Mouse (Mus musculus) lung, embryonic 16.5 days (tissue): ENCODE data around the gene C1qbp. TPM values are rescaled to one million over a fixed set of nuclear protein-coding genes. Genes with fewer than 3 reads are reported as not detected.

Experiments
- polyA plus RNA-seq: library from polyadenylated mRNA; unstranded; fragments of >200 nt; fragmentation: Nextera tagmentation; extraction: Ambion mirVana; gene quantifications from 2 replicates; pipeline ENCODE4 v1.2.1, GENCODE M21; 2015

C1qbp gene
- polyA plus RNA-seq, 1 experiment from 2014 or later = 185 TPM

Other genes with a start within 250 kb of the C1qbp start
- 4.9 and 5.7 TPM in 2 replicates for gene Zfp3, start 218.8 kb downstream of the C1qbp start, polyA plus RNA-seq
- gene Scimp, start 170.4 kb downstream of the C1qbp start, polyA plus RNA-seq = 0.20 and 0.35 TPM in 2 replicates
- 30.0 and 30.2 TPM in 2 replicates for gene Rabep1, start 138.2 kb downstream of the C1qbp start, polyA plus RNA-seq
- gene Nup88, start 13.1 kb downstream of the C1qbp start, polyA plus RNA-seq = 121 and 130 TPM in 2 replicates
- 72.3 and 84.9 TPM in 2 replicates for gene Rpain, start 12.8 kb downstream of the C1qbp start, polyA plus RNA-seq
- gene Dhx33, start 21.4 kb upstream of the C1qbp start, polyA plus RNA-seq = 16.3 and 16.5 TPM in 2 replicates
- gene Mis12, start 36.6 kb upstream of the C1qbp start, polyA plus RNA-seq = 47.4 and 52.0 TPM in 2 replicates
- gene Derl2, start 36.8 kb upstream of the C1qbp start, polyA plus RNA-seq = 52.1 and 53.0 TPM in 2 replicates
- 70.4 and 73.7 TPM in 2 replicates for gene 6330403K07Rik, start 50.5 kb upstream of the C1qbp start, polyA plus RNA-seq
- 0.10 TPM in 2 replicates for gene Nlrp1a, start 161.7 kb upstream of the C1qbp start, polyA plus RNA-seq
- 0.06 TPM in 1 of 2 replicates, not detected in the other for gene Nlrp1b, start 247.7 kb upstream of the C1qbp start, polyA plus RNA-seq